Mouse (Mus musculus) A20 (cell line): ENCODE data around the gene Trim12a.
"Not testable (repeated sequence)": the region's sequence is repeated elsewhere in the genome, so short reads cannot be mapped to it uniquely, and the experiment has no call there.

Experiments used
- DNase-seq: peaks from one replicate; pipeline ENCODE4 v3.0.0-alpha.2; 2011; ENCODE audit warnings: low read depth, low spot score

The Trim12a gene

GRCm38 (mm10) chr7:104315369-104316080, at the start of gene Trim12a:
Trim12a (minus strand) TSS chr7:104315466.
- not testable (repeated sequence) for DNase-seq

GRCm38 (mm10) chr7:104353600-104353967, 38.3 kb upstream of the Trim12a start:
- DNase-seq: no peak

- DNase-seq: peak; percentile 91
These were observed 37.7 kb upstream of the Trim12a start, which contains the start of gene Trim12c for GRCm38 (mm10) chr7:104352717-104353599. Trim12c (minus strand) TSS chr7:104353362.

GRCm38 (mm10) chr7:104348043-104348442, 32.8 kb upstream of the Trim12a start:
- DNase-seq: not testable (repeated sequence)

GRCm38 (mm10) chr7:104340744-104341143, 25.5 kb upstream of the Trim12a start:
- DNase-seq: not testable (repeated sequence)

GRCm38 (mm10) chr7:104335547-104335946, 20.3 kb upstream of the Trim12a start:
- DNase-seq: not testable (repeated sequence)

GRCm38 (mm10) chr7:104329171-104329570, 13.9 kb upstream of the Trim12a start, which contains the start of gene Trim34b:
Trim34b (plus strand) TSS chr7:104329471.
- not testable (repeated sequence) for DNase-seq

- no peak for DNase-seq
These were observed 6.8 kb upstream of the Trim12a start for GRCm38 (mm10) chr7:104322028-104322427.

- no peak for DNase-seq
These were observed 391 bp downstream of the Trim12a start for GRCm38 (mm10) chr7:104314796-104315353.

GRCm38 (mm10) chr7:104291638-104292400, 23.4 kb downstream of the Trim12a start:
- DNase-seq: no peak

GRCm38 (mm10) chr7:104290641-104291040, 24.6 kb downstream of the Trim12a start:
- no peak for DNase-seq

GRCm38 (mm10) chr7:104287576-104288443, 27.5 kb downstream of the Trim12a start, which contains the start of gene Trim5:
Trim5 (minus strand) TSS chr7:104288094.
- not testable (repeated sequence) for DNase-seq

- not testable (repeated sequence) for DNase-seq
These were observed 35.9 kb downstream of the Trim12a start for GRCm38 (mm10) chr7:104279361-104279760.

- DNase-seq: not testable (repeated sequence)
These were observed 49.9 kb downstream of the Trim12a start for GRCm38 (mm10) chr7:104265335-104265734.

- DNase-seq: not testable (repeated sequence)
These were observed 54.9 kb downstream of the Trim12a start for GRCm38 (mm10) chr7:104260380-104260779.
